Mouse (Mus musculus) midbrain, embryonic 11.5 days (tissue): Measurements from ENCODE around the gene Sypl. TPM values are rescaled to one million over a fixed set of nuclear protein-coding genes. Genes with fewer than 3 reads are reported as not detected.

Experiments used
- ATAC-seq: fragments of 200-750 bp; cut with Nextera tagmentation; 2 replicates; pipeline ENCODE4 v1.8.0; 2017; ENCODE audit warnings: moderate TSS enrichment, moderate library complexity; ENCODE audit not compliant: low FRiP score
- DNase-seq: peaks from one replicate; pipeline ENCODE4 v3.0.0; 2015; ENCODE audit warnings: low spot score; ENCODE audit errors: missing footprints
- H3K27ac ChIP-seq: fragments of 300-500 bp; sonication (generic); 2 replicates; pipeline ENCODE4 v1.5.1; 2014; ENCODE audit warnings: low read depth, low read length
- H3K27me3 ChIP-seq: fragments of 300-500 bp; sonication (generic); 2 replicates; pipeline ENCODE4 v1.6.1; 2014; ENCODE audit warnings: mild to moderate bottlenecking, low read length, moderate library complexity, mixed read lengths; ENCODE audit not compliant: control insufficient read depth, insufficient read depth
- H3K36me3 ChIP-seq: fragments of 300-500 bp; sonication (generic); 2 replicates; pipeline ENCODE4 v1.6.1; 2014; ENCODE audit warnings: mild to moderate bottlenecking, low read length, moderate library complexity, mixed read lengths; ENCODE audit not compliant: control insufficient read depth, insufficient read depth
- H3K4me1 ChIP-seq: fragments of 300-500 bp; sonication (generic); 2 replicates; pipeline ENCODE4 v1.6.1; 2014; ENCODE audit warnings: low read length; ENCODE audit not compliant: control insufficient read depth, insufficient read depth
- H3K4me2 ChIP-seq: fragments of 300-500 bp; sonication (generic); 2 replicates; pipeline ENCODE4 v1.6.1; 2014; ENCODE audit warnings: mild to moderate bottlenecking, moderate library complexity
- H3K4me3 ChIP-seq: fragments of 300-500 bp; sonication (generic); 2 replicates; pipeline ENCODE4 v1.5.1; 2014; ENCODE audit warnings: low read depth, low read length
- H3K9ac ChIP-seq: fragments of 300-500 bp; sonication (generic); 2 replicates; pipeline ENCODE4 v1.6.1; 2014; ENCODE audit warnings: low read length
- H3K9me3 ChIP-seq: fragments of 300-500 bp; sonication (generic); 2 replicates; pipeline ENCODE4 v1.6.1; 2016; ENCODE audit warnings: low read length; ENCODE audit not compliant: control insufficient read depth
- WGBS: fragments of 180-500 bp; shearing (Covaris S2); extraction: QIAGEN DNeasy Blood & Tissue Kit; methylation state at CpG from one replicate; pipeline ENCODE4 v1.1.7; 2014; 5-methylcytosine and 5-hydroxymethylcytosine counted together
- polyA plus RNA-seq: library from polyadenylated mRNA; unstranded; fragments of >200 nt; fragmentation: Nextera tagmentation; extraction: Ambion mirVana; gene quantifications from 2 replicates; pipeline ENCODE4 v1.2.1, GENCODE M21; 2014

Gene Sypl
- polyA plus RNA-seq, 1 experiment from 2014 or later = 45.3 TPM

GRCm38 (mm10) chr12:33018601-33019000, 64.9 kb downstream of the Sypl start:
- ATAC-seq = no peak

GRCm38 (mm10) chr12:33020011-33020410, 66.3 kb downstream of the Sypl start:
- Histone ChIP-seq H3K36me3 (no peaks in the 10 kb centered on the region), H3K4me3 (no peak overlapping the region), H3K4me1 (no peaks in the 10 kb centered on the region), H3K9me3 (no peaks in the 10 kb centered on the region), H3K27ac (no peak overlapping the region), H3K9ac (no peak overlapping the region), H3K4me2 (no peak overlapping the region), H3K27me3 (no peaks in the 10 kb centered on the region)
- DNase-seq (no peak), ATAC-seq (no peak)
- 93% methylated on average over 6 of the region's 6 CpGs for WGBS

More at GRCm38 (mm10) chr12:33018601-33019000, 64.9 kb downstream of the Sypl start:
- no peaks in the 10 kb centered on the region for H3K9me3 ChIP-seq
- peak; percentile 31 for DNase-seq
- H3K4me1 ChIP-seq = no peaks in the 10 kb centered on the region
- no peak overlapping the region for H3K4me2 ChIP-seq
- no peak overlapping the region for H3K9ac ChIP-seq
- H3K27me3 ChIP-seq = no peaks in the 10 kb centered on the region
- WGBS = 77% methylated on average over 4 of the region's 4 CpGs
- no peak overlapping the region for H3K27ac ChIP-seq
- no peaks in the 10 kb centered on the region for H3K36me3 ChIP-seq
- no peak overlapping the region for H3K4me3 ChIP-seq

- no peaks in the 10 kb centered on the region for H3K4me1 ChIP-seq
- H3K9me3 ChIP-seq = no peaks in the 10 kb centered on the region
- no peak overlapping the region for H3K27ac ChIP-seq
- no peak overlapping the region for H3K4me2 ChIP-seq
- DNase-seq (no peak), ATAC-seq (no peak)
- H3K27me3 ChIP-seq = no peaks in the 10 kb centered on the region
- no peaks in the 10 kb centered on the region for H3K36me3 ChIP-seq
- 87% methylated on average over 9 of the region's 9 CpGs for WGBS
- H3K4me3 ChIP-seq = no peak overlapping the region
- H3K9ac ChIP-seq = no peak overlapping the region
Observed at GRCm38 (mm10) chr12:33021140-33021539, 67.4 kb downstream of the Sypl start.

GRCm38 (mm10) chr12:33021751-33022150, 68.1 kb downstream of the Sypl start:
- no peak overlapping the region for H3K9ac ChIP-seq
- no peak overlapping the region for H3K4me2 ChIP-seq
- 92% methylated on average over 4 of the region's 4 CpGs for WGBS
- H3K27me3 ChIP-seq = no peaks in the 10 kb centered on the region
- H3K27ac ChIP-seq = no peak overlapping the region
- H3K4me3 ChIP-seq = no peak overlapping the region
- DNase-seq (peak; percentile 6), ATAC-seq (no peak)
- H3K9me3 ChIP-seq = no peaks in the 10 kb centered on the region
- H3K4me1 ChIP-seq = no peaks in the 10 kb centered on the region
- H3K36me3 ChIP-seq = no peaks in the 10 kb centered on the region

- no peak overlapping the region for H3K9ac ChIP-seq
Observed at GRCm38 (mm10) chr12:33024524-33024923, 70.8 kb downstream of the Sypl start.

GRCm38 (mm10) chr12:33027093-33027492, 73.4 kb downstream of the Sypl start:
- no peak overlapping the region for H3K27ac ChIP-seq
- H3K27me3 ChIP-seq = no peaks in the 10 kb centered on the region
- DNase-seq = peak; percentile 95
- H3K9me3 ChIP-seq = no peaks in the 10 kb centered on the region
- ATAC-seq = peak; percentile 74
- no peaks in the 10 kb centered on the region for H3K36me3 ChIP-seq
- no peak overlapping the region for H3K4me3 ChIP-seq
- WGBS = 4% methylated on average over 10 of the region's 10 CpGs
- H3K9ac ChIP-seq = no peak overlapping the region
- H3K4me2 ChIP-seq = no peak overlapping the region
- peaks cover 2% of the 10 kb centered on the region; the same call in 1 of the 2 replicates for H3K4me1 ChIP-seq

More at GRCm38 (mm10) chr12:33024524-33024923, 70.8 kb downstream of the Sypl start:
- no peak overlapping the region for H3K4me3 ChIP-seq
- no peaks in the 10 kb centered on the region for H3K36me3 ChIP-seq
- WGBS = 89% methylated on average over 6 of the region's 6 CpGs
- DNase-seq (no peak), ATAC-seq (no peak)
- no peak overlapping the region for H3K27ac ChIP-seq
- H3K4me2 ChIP-seq = no peak overlapping the region
- peaks cover 2% of the 10 kb centered on the region; the same call in 1 of the 2 replicates for H3K4me1 ChIP-seq
- no peaks in the 10 kb centered on the region for H3K27me3 ChIP-seq
- H3K9me3 ChIP-seq = no peaks in the 10 kb centered on the region

GRCm38 (mm10) chr12:33028109-33028691, 74.5 kb downstream of the Sypl start:
- Histone ChIP-seq H3K27ac (no peak overlapping the region), H3K4me2 (no peak overlapping the region), H3K4me3 (no peak overlapping the region), H3K36me3 (no peaks in the 10 kb centered on the region), H3K9ac (no peak overlapping the region), H3K27me3 (no peaks in the 10 kb centered on the region), H3K9me3 (no peaks in the 10 kb centered on the region), H3K4me1 (peaks cover 2% of the 10 kb centered on the region; the same call in 1 of the 2 replicates)
- DNase-seq = peak; percentile 80
- ATAC-seq = peak; percentile 13; the same call in 1 of the 2 replicates
- WGBS = 47% methylated on average over 10 of the region's 10 CpGs

GRCm38 (mm10) chr12:33028708-33029107, 75.0 kb downstream of the Sypl start:
- Histone ChIP-seq H3K4me3 (no peak overlapping the region), H3K9me3 (no peaks in the 10 kb centered on the region), H3K4me2 (no peak overlapping the region), H3K9ac (no peak overlapping the region), H3K4me1 (peaks cover 2% of the 10 kb centered on the region; the same call in 1 of the 2 replicates), H3K27me3 (no peaks in the 10 kb centered on the region), H3K27ac (no peak overlapping the region), H3K36me3 (no peaks in the 10 kb centered on the region)
- ATAC-seq = 0 out of 2 replicates have a peak, but pooled peaks have one; percentile 18
- 60% methylated on average over 13 of the region's 13 CpGs for WGBS
- no peak for DNase-seq
